Mouse (Mus musculus) urinary bladder, postnatal 0 days (tissue): ENCODE data around the gene Kdsr. TPM values are rescaled to one million over a fixed set of nuclear protein-coding genes. Genes with fewer than 3 reads are reported as not detected.

Source experiments
- polyA plus RNA-seq: library from polyadenylated mRNA; unstranded; fragments of >200 nt; fragmentation: Nextera tagmentation; extraction: Ambion mirVana; gene quantifications from 2 replicates; pipeline ENCODE4 v1.2.1, GENCODE M21; 2015

The Kdsr gene
- polyA plus RNA-seq: 11.0 and 13.4 TPM in 2 replicates

DNA sequence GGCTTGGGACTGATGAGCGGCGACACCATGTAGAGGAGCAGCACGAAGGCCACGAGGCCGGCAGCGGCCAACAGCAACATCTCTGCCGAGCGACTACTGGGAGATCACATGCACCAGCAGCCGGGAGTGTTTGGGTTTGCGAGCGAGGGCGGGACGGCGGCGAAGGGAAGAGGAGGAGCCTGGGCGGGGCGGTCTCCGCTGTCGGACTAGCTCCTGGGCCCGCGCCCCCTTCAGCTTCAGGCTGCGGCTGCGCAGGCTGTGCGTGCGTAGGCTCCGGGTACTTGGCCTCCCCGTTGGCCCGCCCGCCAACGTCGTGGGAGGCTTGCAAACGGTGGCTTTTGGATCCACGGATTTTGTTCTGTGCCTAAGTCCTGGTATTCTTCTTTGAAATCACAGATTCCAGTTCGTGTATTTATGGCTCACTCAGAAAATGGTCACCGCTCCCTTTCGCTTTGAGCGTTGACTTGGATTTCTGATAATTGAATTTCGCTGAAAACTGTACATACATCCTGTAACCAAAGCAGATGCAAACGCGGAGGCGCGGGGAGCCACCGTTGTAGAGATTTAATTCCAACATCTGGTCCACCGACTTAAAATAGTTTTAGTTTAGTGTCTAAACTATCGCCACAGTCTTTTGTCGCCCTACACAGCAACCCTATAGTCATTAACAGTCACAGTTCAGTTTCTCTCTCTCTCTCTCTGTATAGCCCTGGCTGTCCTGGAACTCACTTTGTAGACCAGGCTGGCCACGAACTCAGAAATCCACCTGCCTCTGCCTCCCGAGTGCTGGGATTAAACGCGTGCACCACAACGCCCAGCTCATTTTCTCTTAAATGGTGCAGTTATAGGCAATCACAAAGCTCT lies at the start of gene Kdsr:
Gene Kdsr (minus strand): TSS at position 156 of the 864 bp plus-strand sequence.

DNA sequence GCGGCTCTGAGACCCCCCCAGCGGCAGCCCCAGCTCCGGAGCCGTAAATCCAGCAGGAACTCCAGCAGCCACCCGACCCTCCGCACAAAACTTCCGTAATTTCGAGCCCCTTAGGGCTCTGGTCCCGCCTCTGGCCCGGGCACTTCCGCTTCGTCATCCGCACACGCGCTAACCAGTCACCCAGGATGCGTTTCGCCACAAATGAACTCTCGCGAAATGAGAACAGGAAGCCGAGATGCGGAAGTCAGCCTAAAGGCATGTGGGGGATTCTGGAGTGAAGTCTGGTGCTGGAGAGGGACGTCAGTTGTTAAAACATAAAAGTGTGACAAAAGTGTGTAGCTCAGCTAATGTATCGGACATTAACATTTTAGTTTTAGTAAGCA lies 37.0 kb upstream of the Kdsr start, which contains the start of gene Vps4b:
Gene Vps4b (minus strand): TSS at position 187 of the 383 bp plus-strand sequence.

DNA sequence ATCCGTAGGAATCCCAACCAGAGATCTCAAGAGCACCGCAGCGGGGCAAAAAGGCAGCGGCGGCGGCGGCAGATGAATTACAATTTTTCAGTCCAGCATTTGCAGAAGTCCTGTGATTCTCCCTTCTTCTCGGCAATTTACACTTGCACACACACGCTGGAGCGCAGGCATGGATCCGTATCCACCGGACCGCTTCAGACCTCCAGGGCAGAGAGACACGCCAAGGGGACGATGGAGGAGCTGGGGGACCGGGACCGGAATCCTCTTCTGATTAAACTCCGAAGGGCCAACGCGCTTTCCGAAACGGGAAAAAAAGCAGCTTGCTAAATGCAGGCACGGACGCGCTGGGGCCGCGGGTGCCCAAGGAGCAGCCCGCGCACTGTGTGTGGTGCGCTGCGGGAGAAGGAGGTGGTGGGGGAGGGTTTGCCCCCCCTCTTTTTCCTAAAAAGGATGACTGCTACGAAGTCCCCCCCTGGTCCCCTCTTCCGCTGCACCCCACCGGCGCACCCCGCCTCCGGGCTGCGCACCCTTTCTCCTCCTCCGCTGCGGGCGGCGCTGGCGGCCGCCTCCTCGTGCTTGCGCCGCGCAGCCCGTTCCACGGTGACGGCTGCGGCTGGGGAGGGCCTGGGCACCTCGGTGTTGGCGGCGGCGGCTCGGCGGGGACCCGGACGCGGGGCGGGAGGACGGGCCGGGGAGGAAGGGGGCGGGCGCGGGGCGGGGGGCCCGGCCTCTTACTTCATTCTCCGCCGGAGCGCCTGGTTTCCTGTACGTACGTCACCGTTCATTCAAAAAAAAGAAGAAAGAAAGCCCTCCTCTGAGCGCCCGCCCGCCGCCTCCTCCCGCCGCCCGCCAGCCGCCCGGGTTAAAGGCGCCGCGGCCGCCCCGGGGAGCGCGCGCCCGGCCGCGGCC lies 45.7 kb downstream of the Kdsr start, which contains the start of gene Bcl2:
Gene Bcl2 (minus strand): TSS at position 654 of the 909 bp plus-strand sequence.

Other genes starting within 250 kb of the Kdsr start
- gene Bcl2, start 45.5 kb downstream of the Kdsr start, polyA plus RNA-seq: 4.9 and 5.2 TPM in 2 replicates
- gene Vps4b, start 37.0 kb upstream of the Kdsr start, polyA plus RNA-seq: 50.2 and 54.5 TPM in 2 replicates
- gene Serpinb5, start 101.4 kb upstream of the Kdsr start, polyA plus RNA-seq: 22.9 and 28.3 TPM in 2 replicates
- gene Serpinb12, start 174.7 kb upstream of the Kdsr start, polyA plus RNA-seq: 0.07 TPM in 1 of 2 replicates, not detected in the other
- not detected in 2 replicates for gene Serpinb13, start 221.3 kb upstream of the Kdsr start, polyA plus RNA-seq